Mouse (Mus musculus): ENCODE measurements at regions not wholly inside any gene's neighbourhood (a gene's known extent, or its start where the extent isn't known, plus 50 kb on each side); places are given as distances from the start of the nearest gene placed in this dataset.
A peak's percentile ranks its signal among the peaks of the same experiment; 100 is the strongest.

- no peaks in the 10 kb centered on the region for H3K27me3 ChIP-seq
- H3K9ac ChIP-seq, result no peak overlapping the region
- no peak overlapping the region for H3K4me2 ChIP-seq
- H3K27ac ChIP-seq, result no peak overlapping the region
- no peak overlapping the region for H3K4me3 ChIP-seq
- H3K36me3 ChIP-seq, result no peaks in the 10 kb centered on the region
- H3K4me1 ChIP-seq (replicated peaks), result peaks cover 15% of the 10 kb centered on the region; the same call in 1 of the 2 replicates
- no peaks in the 10 kb centered on the region for H3K9me3 ChIP-seq (replicated peaks)
- ATAC-seq (replicated peaks; ENCODE audit: insufficient number of reproducible peaks, insufficient read depth, low FRiP score, low read depth), result no peak
- 85% methylated on average over 2 of the region's 2 CpGs for WGBS
Observed at GRCm38 (mm10) chr9:23535872-23536271, 313.0 kb downstream of the Bmper start.

GRCm38 (mm10) chr9:23538051-23538450, 315.2 kb downstream of the Bmper start:
- H3K4me2 ChIP-seq, result no peak overlapping the region
- H3K4me1 ChIP-seq (replicated peaks), result peaks cover 15% of the 10 kb centered on the region; the same call in 1 of the 2 replicates
- no peaks in the 10 kb centered on the region for H3K27me3 ChIP-seq
- H3K4me3 ChIP-seq, result no peak overlapping the region
- no peak overlapping the region for H3K27ac ChIP-seq
- no peak overlapping the region for H3K9ac ChIP-seq
- H3K9me3 ChIP-seq (replicated peaks), result no peaks in the 10 kb centered on the region
- no peaks in the 10 kb centered on the region for H3K36me3 ChIP-seq
- ATAC-seq (replicated peaks; ENCODE audit: insufficient number of reproducible peaks, insufficient read depth, low FRiP score, low read depth), result no peak
- 19% methylated on average over 5 of the region's 5 CpGs for WGBS

- 72% methylated on average over 2 of the region's 2 CpGs for WGBS
- Histone ChIP-seq H3K4me3 (no peak overlapping the region), H3K9ac (no peak overlapping the region), H3K36me3 (no peaks in the 10 kb centered on the region), H3K4me1 (replicated peaks) (no peaks in the 10 kb centered on the region), H3K27me3 (no peaks in the 10 kb centered on the region), H3K9me3 (replicated peaks) (no peaks in the 10 kb centered on the region), H3K27ac (no peak overlapping the region), H3K4me2 (no peak overlapping the region)
- no peak for ATAC-seq (replicated peaks; ENCODE audit: insufficient number of reproducible peaks, insufficient read depth, low FRiP score, low read depth)
Observed at GRCm38 (mm10) chr9:23551692-23552091, 328.8 kb downstream of the Bmper start.

- H3K4me2 ChIP-seq, result no peak overlapping the region
- H3K27ac ChIP-seq, result no peak overlapping the region
- H3K4me3 ChIP-seq, result no peak overlapping the region
- ATAC-seq (replicated peaks; ENCODE audit: insufficient number of reproducible peaks, insufficient read depth, low FRiP score, low read depth), result no peak
- H3K9ac ChIP-seq, result no peak overlapping the region
- no peaks in the 10 kb centered on the region for H3K27me3 ChIP-seq
- no peaks in the 10 kb centered on the region for H3K36me3 ChIP-seq
- no peaks in the 10 kb centered on the region for H3K4me1 ChIP-seq (replicated peaks)
- no peaks in the 10 kb centered on the region for H3K9me3 ChIP-seq (replicated peaks)
- 69% methylated on average over 1 of the region's 1 CpGs for whole genome bisulfite sequencing
Observed at GRCm38 (mm10) chr9:23553766-23554165, 330.9 kb downstream of the Bmper start.

- no peaks in the 10 kb centered on the region for H3K4me1 ChIP-seq (replicated peaks)
- ATAC-seq (replicated peaks; ENCODE audit: insufficient number of reproducible peaks, insufficient read depth, low FRiP score, low read depth), result no peak
- H3K4me3 ChIP-seq, result no peak overlapping the region
- no peak overlapping the region for H3K27ac ChIP-seq
- no peak overlapping the region for H3K9ac ChIP-seq
- H3K27me3 ChIP-seq, result no peaks in the 10 kb centered on the region
- H3K4me2 ChIP-seq, result no peak overlapping the region
- 73% methylated on average over 3 of the region's 3 CpGs for WGBS
- H3K36me3 ChIP-seq, result no peaks in the 10 kb centered on the region
- no peaks in the 10 kb centered on the region for H3K9me3 ChIP-seq (replicated peaks)
Observed at GRCm38 (mm10) chr9:23557601-23558000, 334.7 kb downstream of the Bmper start.

GRCm38 (mm10) chr9:23561924-23562323, 339.0 kb downstream of the Bmper start:
- ATAC-seq (replicated peaks; ENCODE audit: insufficient number of reproducible peaks, insufficient read depth, low FRiP score, low read depth), result no peak
- no peak overlapping the region for H3K9ac ChIP-seq
- H3K4me1 ChIP-seq (replicated peaks), result no peaks in the 10 kb centered on the region
- no peaks in the 10 kb centered on the region for H3K36me3 ChIP-seq
- H3K9me3 ChIP-seq (replicated peaks), result no peaks in the 10 kb centered on the region
- H3K27me3 ChIP-seq, result no peaks in the 10 kb centered on the region
- no peak overlapping the region for H3K4me3 ChIP-seq
- WGBS, result 76% methylated on average over 3 of the region's 3 CpGs
- H3K27ac ChIP-seq, result no peak overlapping the region
- no peak overlapping the region for H3K4me2 ChIP-seq

GRCm38 (mm10) chr9:23567081-23567480, 344.2 kb downstream of the Bmper start:
- H3K9me3 ChIP-seq (replicated peaks), result no peaks in the 10 kb centered on the region
- no peaks in the 10 kb centered on the region for H3K36me3 ChIP-seq
- H3K27me3 ChIP-seq, result no peaks in the 10 kb centered on the region
- no peak overlapping the region for H3K4me2 ChIP-seq
- no peak overlapping the region for H3K4me3 ChIP-seq
- no peak overlapping the region for H3K27ac ChIP-seq
- H3K9ac ChIP-seq, result no peak overlapping the region
- no peak for ATAC-seq (replicated peaks; ENCODE audit: insufficient number of reproducible peaks, insufficient read depth, low FRiP score, low read depth)
- no peaks in the 10 kb centered on the region for H3K4me1 ChIP-seq (replicated peaks)

- no peaks in the 10 kb centered on the region for H3K4me1 ChIP-seq (replicated peaks)
- no peak overlapping the region for H3K4me3 ChIP-seq
- H3K9me3 ChIP-seq (replicated peaks), result no peaks in the 10 kb centered on the region
- no peak for ATAC-seq (replicated peaks; ENCODE audit: insufficient number of reproducible peaks, insufficient read depth, low FRiP score, low read depth)
- H3K9ac ChIP-seq, result no peak overlapping the region
- H3K4me2 ChIP-seq, result no peak overlapping the region
- 46% methylated on average over 8 of the region's 8 CpGs for WGBS
- no peaks in the 10 kb centered on the region for H3K36me3 ChIP-seq
- H3K27me3 ChIP-seq, result no peaks in the 10 kb centered on the region
- H3K27ac ChIP-seq, result no peak overlapping the region
Observed at GRCm38 (mm10) chr9:23570150-23570549, 347.3 kb downstream of the Bmper start.

- Histone ChIP-seq H3K27me3 (no peaks in the 10 kb centered on the region), H3K9me3 (replicated peaks) (no peaks in the 10 kb centered on the region), H3K4me2 (no peak overlapping the region), H3K36me3 (no peaks in the 10 kb centered on the region), H3K4me3 (no peak overlapping the region), H3K27ac (no peak overlapping the region), H3K4me1 (replicated peaks) (peaks cover 13% of the 10 kb centered on the region), H3K9ac (no peak overlapping the region)
- no peak for ATAC-seq (replicated peaks; ENCODE audit: insufficient number of reproducible peaks, insufficient read depth, low FRiP score, low read depth)
- 72% methylated on average over 2 of the region's 2 CpGs for WGBS
Observed at GRCm38 (mm10) chr9:23576314-23576713, 353.4 kb downstream of the Bmper start.

GRCm38 (mm10) chr9:23580155-23580554, 357.3 kb downstream of the Bmper start:
- WGBS, result 48% methylated on average over 6 of the region's 6 CpGs

GRCm38 (mm10) chr9:23581039-23581606, 358.2 kb downstream of the Bmper start:
- peak; percentile 79 for ATAC-seq (replicated peaks; ENCODE audit: insufficient number of reproducible peaks, insufficient read depth, low FRiP score, low read depth)
- 0 out of 2 replicates have a peak overlapping the region, but pooled peaks have one; percentile 9 for H3K4me2 ChIP-seq
- no peaks in the 10 kb centered on the region for H3K27me3 ChIP-seq
- H3K9ac ChIP-seq, result no peak overlapping the region
- WGBS, result 9% methylated on average over 6 of the region's 6 CpGs
- H3K27ac ChIP-seq, result 0 out of 2 replicates have a peak overlapping the region, but pooled peaks have one; percentile 13
- H3K4me3 ChIP-seq, result no peak overlapping the region
- no peaks in the 10 kb centered on the region for H3K9me3 ChIP-seq (replicated peaks)
- H3K36me3 ChIP-seq, result no peaks in the 10 kb centered on the region
- H3K4me1 ChIP-seq (replicated peaks), result peaks cover 13% of the 10 kb centered on the region

More at GRCm38 (mm10) chr9:23580155-23580554, 357.3 kb downstream of the Bmper start:
- Histone ChIP-seq H3K27ac (no peak overlapping the region), H3K4me3 (no peak overlapping the region), H3K36me3 (no peaks in the 10 kb centered on the region), H3K4me2 (no peak overlapping the region), H3K4me1 (replicated peaks) (peaks cover 13% of the 10 kb centered on the region), H3K27me3 (no peaks in the 10 kb centered on the region), H3K9me3 (replicated peaks) (no peaks in the 10 kb centered on the region), H3K9ac (no peak overlapping the region)
- ATAC-seq (replicated peaks; ENCODE audit: insufficient number of reproducible peaks, insufficient read depth, low FRiP score, low read depth), result no peak

GRCm38 (mm10) chr9:23584561-23584960, 361.7 kb downstream of the Bmper start:
- H3K27ac ChIP-seq, result no peak overlapping the region
- H3K4me3 ChIP-seq, result no peak overlapping the region
- no peak overlapping the region for H3K4me2 ChIP-seq
- no peaks in the 10 kb centered on the region for H3K27me3 ChIP-seq
- H3K9me3 ChIP-seq (replicated peaks), result no peaks in the 10 kb centered on the region
- H3K9ac ChIP-seq, result no peak overlapping the region
- ATAC-seq (replicated peaks; ENCODE audit: insufficient number of reproducible peaks, insufficient read depth, low FRiP score, low read depth), result no peak
- H3K36me3 ChIP-seq, result no peaks in the 10 kb centered on the region
- H3K4me1 ChIP-seq (replicated peaks), result peaks cover 10% of the 10 kb centered on the region
